Mouse (Mus musculus) ES-Bruce4 (cell line): ENCODE measurements around the gene Hbs1l.

ENCODE experiments used
- CTCF ChIP-seq: IDR thresholded peaks from one replicate; pipeline ENCODE4 v1.8.1; 2011; ENCODE audit warnings: low read depth, low read length
- EP300 ChIP-seq: IDR thresholded peaks from 2 replicates; pipeline ENCODE4 v1.6.1; 2011; ENCODE audit warnings: low read depth, low read length; ENCODE audit not compliant: insufficient read depth
- POLR2A ChIP-seq: IDR thresholded peaks from one replicate; pipeline ENCODE4 v1.8.1; 2011; ENCODE audit warnings: low read length; ENCODE audit not compliant: insufficient read depth

DNA sequence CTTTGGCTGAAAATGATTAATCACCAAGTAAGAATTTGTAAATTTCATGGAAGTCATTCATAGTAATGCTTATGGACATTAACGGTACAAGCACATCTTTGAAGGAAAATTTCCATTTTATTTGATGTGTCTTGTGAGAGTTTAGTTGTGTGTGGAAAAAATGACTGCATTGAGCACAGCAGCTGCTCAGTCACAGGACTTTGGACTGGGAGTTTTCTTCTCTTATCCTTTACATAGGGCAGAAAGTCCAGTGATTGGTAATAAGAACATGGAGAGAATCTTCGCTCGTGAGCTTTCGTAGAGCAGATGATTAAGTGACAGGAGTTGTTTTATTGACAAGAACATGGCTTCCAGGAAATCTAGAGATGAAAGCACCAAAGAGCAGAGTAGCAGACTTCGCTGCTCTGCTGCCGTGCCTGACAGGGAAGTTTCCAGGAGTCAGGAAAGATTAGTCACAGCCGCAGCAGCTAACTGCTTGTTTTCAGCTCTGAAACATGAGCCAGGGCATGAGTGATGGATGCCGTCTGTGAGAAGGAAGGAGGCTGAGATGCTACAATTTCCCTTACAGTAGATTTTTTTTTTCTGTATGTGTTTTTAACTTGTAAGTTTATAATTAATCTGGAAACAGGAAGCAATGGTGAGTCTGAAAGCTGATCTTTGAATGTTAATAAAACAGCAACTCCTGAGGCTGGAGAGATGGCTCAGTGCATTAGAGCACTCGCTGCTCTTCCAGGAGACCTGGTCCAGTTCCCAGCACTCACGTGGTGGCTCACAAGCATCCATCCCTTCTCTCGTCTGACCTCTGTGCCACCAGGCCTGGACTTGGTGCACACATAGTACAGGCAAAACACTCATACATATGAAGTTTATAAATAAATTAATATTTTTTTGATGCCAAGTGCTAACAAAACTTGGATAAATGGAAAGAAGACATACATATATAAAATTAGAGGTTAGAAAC is 9.2 kb downstream of the Hbs1l start:
- no peak for TF ChIP-seq CTCF
- TF ChIP-seq EP300: no peak
- TF ChIP-seq POLR2A: no peak
